Mouse (Mus musculus) B cell, adult 2 months (primary cell): Measurements from ENCODE around the gene Flt4.

Source experiments
- DNase-seq, 2 experiments: peaks; one replicate each; pipeline ENCODE4 v3.0.0; 2022

Flt4 gene

GRCm38 (mm10) chr11:49650113-49650993 lies 41.3 kb downstream of the Flt4 start:
- peak; percentile 32 to 34 for DNase-seq

GRCm38 (mm10) chr11:49650994-49651761 lies 42.1 kb downstream of the Flt4 start:
- no peak for DNase-seq

DNA sequence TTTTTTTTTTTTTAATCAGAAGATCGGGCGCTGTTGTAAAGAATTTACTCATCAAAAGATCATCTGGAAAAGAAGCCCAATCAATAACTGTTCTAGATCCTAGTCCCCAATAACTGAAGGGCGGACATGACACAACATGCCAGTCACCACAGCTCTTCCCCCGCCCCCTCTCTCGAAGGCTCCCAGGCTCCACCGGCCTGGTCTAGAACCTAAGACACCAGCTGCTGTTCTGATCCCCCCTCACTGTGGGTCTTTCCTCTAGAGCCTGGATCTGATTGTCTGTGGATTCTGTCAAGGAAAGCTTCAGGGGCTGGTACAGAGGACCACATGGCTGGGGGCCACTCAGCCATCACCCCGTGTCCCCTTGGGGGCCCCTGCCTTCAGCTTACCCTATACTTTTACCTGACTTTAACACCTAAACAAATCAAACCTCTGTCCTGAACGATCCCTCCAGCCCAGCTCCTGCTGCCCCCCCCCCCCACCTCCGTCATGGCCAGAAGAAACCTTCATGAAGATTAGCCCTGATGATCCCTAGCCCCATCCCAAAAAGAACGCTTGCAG lies 42.8 kb downstream of the Flt4 start:
- DNase-seq = no peak

- DNase-seq = peak; percentile 82 to 83
Observed at GRCm38 (mm10) chr11:49652401-49653078, 43.5 kb downstream of the Flt4 start.

DNA sequence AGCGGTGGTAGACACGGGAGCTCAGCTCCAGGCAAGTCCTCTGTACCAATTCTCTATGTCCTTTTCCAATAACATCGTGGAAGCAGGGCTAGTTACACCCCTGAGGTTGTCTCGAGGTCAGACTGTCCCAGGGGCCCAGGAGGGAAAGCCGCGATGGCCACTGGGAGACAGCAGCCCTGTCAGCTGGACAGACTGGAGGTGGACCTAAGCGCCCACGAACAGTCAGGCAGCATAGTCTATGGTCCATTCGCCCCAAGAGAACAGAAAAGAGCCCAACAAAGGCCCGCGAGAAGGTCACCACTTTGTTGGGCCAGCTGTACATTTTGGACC lies 44.0 kb downstream of the Flt4 start:
- no peak for DNase-seq

DNA sequence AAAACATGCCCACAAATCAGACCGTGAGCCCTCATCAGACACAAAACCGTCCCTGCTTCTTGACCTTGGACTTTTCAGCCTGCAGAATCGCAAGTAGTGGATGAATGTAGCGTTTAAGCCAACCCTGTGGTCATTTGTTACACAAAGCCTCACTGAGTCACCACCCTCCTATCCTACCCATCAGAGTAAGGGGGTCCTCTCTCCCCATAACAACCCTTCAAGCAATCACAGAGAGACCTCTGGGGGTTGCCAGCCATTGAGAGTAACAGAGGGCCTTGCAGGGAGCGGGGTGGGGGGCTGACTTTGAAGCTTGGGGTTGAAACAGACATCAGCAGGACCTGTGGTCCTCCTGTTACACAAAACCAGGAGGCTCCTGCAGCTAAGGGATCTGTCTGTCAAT lies 45.6 kb downstream of the Flt4 start:
- DNase-seq = no peak

GRCm38 (mm10) chr11:49655501-49655900 lies 46.4 kb downstream of the Flt4 start:
- DNase-seq = no peak

DNA sequence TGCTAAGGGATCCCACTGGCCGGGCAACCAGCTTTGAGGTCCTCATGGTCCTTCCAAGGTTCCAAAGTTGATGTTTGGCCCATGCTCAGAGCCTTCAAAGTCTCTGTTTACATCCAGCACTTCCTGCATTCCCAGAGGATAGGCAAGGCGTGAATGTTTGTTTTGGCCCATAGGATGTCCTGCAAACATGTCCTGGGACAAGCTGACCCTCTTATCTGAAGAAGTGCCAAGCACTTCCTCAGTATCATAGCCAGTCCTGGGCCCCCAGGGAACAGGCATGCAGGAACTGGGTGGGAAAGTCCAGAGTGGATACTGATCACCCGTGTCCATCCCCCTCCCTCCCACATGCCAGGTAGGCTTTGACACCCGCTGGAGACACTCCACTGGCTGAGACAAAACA lies 49.0 kb downstream of the Flt4 start:
- no peak for DNase-seq

- no peak for DNase-seq
Observed at GRCm38 (mm10) chr11:49658791-49659469, 49.9 kb downstream of the Flt4 start.

- DNase-seq = no peak
Observed at GRCm38 (mm10) chr11:49659470-49659799, 50.4 kb downstream of the Flt4 start.

- DNase-seq = no peak
Observed at GRCm38 (mm10) chr11:49662292-49662780, 53.3 kb downstream of the Flt4 start.

GRCm38 (mm10) chr11:49663310-49663709 lies 54.2 kb downstream of the Flt4 start, which contains the start of gene Scgb3a1:
Scgb3a1 (plus strand) TSS chr11:49663610.
- DNase-seq = no peak

- no peak for DNase-seq
Observed at GRCm38 (mm10) chr11:49664262-49665140, 55.4 kb downstream of the Flt4 start.

- DNase-seq = no peak
Observed at GRCm38 (mm10) chr11:49665462-49665861, 56.4 kb downstream of the Flt4 start.

GRCm38 (mm10) chr11:49673433-49673832 lies 64.4 kb downstream of the Flt4 start:
- no peak for DNase-seq

GRCm38 (mm10) chr11:49684237-49684973 lies 75.3 kb downstream of the Flt4 start:
- no peak for DNase-seq

GRCm38 (mm10) chr11:49695013-49695412 lies 86.0 kb downstream of the Flt4 start:
- no peak for DNase-seq

DNA sequence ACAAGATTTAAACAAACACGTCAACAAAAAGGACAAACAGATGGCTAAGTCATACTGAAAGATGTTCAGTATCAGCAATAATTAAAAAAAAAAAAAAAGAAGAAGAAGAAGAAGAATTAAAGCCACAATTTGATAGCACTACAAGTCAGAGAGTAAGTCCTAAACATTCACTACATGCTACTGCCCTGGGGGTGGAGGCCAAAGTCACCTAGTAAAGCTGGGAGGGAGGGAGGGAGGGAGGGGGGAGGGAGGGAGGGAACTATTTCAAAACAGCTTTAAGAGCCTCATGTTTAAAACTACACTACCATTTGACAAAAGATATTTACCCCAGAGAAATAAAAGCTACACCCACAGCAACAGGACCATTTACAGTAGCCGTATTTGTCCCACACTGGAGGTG lies 86.6 kb downstream of the Flt4 start:
- DNase-seq = no peak

- peak; percentile 42 to 52 for DNase-seq
Observed at GRCm38 (mm10) chr11:49696472-49696871, 87.4 kb downstream of the Flt4 start.

- DNase-seq = no peak
Observed at GRCm38 (mm10) chr11:49697779-49698178, 88.7 kb downstream of the Flt4 start.

GRCm38 (mm10) chr11:49699079-49699478 lies 90.0 kb downstream of the Flt4 start:
- DNase-seq = no peak
